Mouse (Mus musculus) small intestine, adult 2 months (tissue): Measurements from ENCODE around the gene Btg4.

Source experiments
- CTCF ChIP-seq: fragments of 200-500 bp; IDR thresholded peaks from 2 replicates; pipeline ENCODE4 v1.5.1; 2012; ENCODE audit warnings: low read depth, mild to moderate bottlenecking, control low read depth, inconsistent platforms, low read length, moderate library complexity, mixed read lengths; ENCODE audit not compliant: insufficient replicate concordance, insufficient read length; ENCODE audit errors: extremely low read depth
- POLR2A ChIP-seq: fragments of 200-500 bp; IDR thresholded peaks from 2 replicates; pipeline ENCODE4 v1.6.1; 2012; ENCODE audit warnings: low read depth, mild to moderate bottlenecking, control low read depth, inconsistent platforms, low read length, moderate library complexity

DNA sequence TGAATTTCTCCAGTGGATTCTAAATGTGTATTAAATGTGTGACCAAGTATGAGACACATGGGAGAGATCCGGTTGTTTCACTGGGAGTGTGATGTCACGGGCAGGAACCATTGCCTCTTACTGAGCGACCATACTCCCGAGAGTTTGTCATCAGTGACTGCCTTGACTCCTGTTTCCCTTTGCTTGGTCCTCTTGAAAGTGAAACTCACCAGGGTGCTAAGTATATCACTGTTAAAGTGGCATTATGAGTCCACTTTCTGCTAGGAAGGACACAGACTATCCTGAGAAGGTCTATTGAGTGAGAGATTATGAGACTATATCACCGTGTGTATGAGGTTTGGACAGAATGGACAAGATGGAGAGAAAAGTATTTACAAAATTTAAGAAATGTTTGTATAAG, 20.9 kb downstream of the Btg4 start:
- no peak for TF ChIP-seq CTCF
- no peak for TF ChIP-seq POLR2A
